Mouse (Mus musculus) midbrain, embryonic 16.5 days (tissue): ENCODE results near the gene Nomo1. TPM values are rescaled to one million over a fixed set of nuclear protein-coding genes. Genes with fewer than 3 reads are reported as not detected.

ENCODE experiments used
- ATAC-seq: fragments of 200-750 bp; cut with Nextera tagmentation; 2 replicates; pipeline ENCODE4 v1.8.0; 2017; ENCODE audit warnings: moderate TSS enrichment
- H3K27ac ChIP-seq: fragments of 300-500 bp; sonication (generic); 2 replicates; pipeline ENCODE4 v1.5.1; 2014; ENCODE audit warnings: mild to moderate bottlenecking, low read length, mixed read lengths
- H3K27me3 ChIP-seq: fragments of 300-500 bp; sonication (generic); 2 replicates; pipeline ENCODE4 v1.6.1; 2014; ENCODE audit warnings: low read depth, low read length, mixed read lengths; ENCODE audit not compliant: control insufficient read depth, insufficient read depth
- H3K36me3 ChIP-seq: fragments of 300-500 bp; sonication (generic); 2 replicates; pipeline ENCODE4 v1.6.1; 2014; ENCODE audit warnings: mild to moderate bottlenecking, low read length, moderate library complexity, mixed read lengths; ENCODE audit not compliant: control insufficient read depth, insufficient read depth
- H3K4me1 ChIP-seq: fragments of 300-500 bp; sonication (generic); 2 replicates; pipeline ENCODE4 v1.6.1; 2014; ENCODE audit warnings: mild to moderate bottlenecking, low read length, mixed read lengths; ENCODE audit not compliant: control insufficient read depth, insufficient read depth
- H3K4me2 ChIP-seq: fragments of 300-500 bp; sonication (generic); 2 replicates; pipeline ENCODE4 v1.6.1; 2014; ENCODE audit warnings: mild to moderate bottlenecking, low read length, mixed read lengths
- H3K4me3 ChIP-seq: fragments of 300-500 bp; sonication (generic); 2 replicates; pipeline ENCODE4 v1.5.1; 2014; ENCODE audit warnings: low read depth, mild to moderate bottlenecking, low read length, moderate library complexity, mixed read lengths
- H3K9ac ChIP-seq: fragments of 300-500 bp; sonication (generic); 2 replicates; pipeline ENCODE4 v1.6.1; 2014; ENCODE audit warnings: low read depth, low read length, mixed read lengths
- H3K9me3 ChIP-seq: fragments of 300-500 bp; sonication (generic); replicated peaks from 2 replicates; pipeline ENCODE4 v1.6.1; 2014; ENCODE audit warnings: mild to moderate bottlenecking, low read length, mixed read lengths; ENCODE audit not compliant: control insufficient read depth, poor library complexity, severe bottlenecking
- whole genome bisulfite sequencing: fragments of 180-500 bp; shearing (Covaris S2); extraction: QIAGEN DNeasy Blood & Tissue Kit; methylation state at CpG from one replicate; pipeline ENCODE4 v1.1.7; 2014; 5-methylcytosine and 5-hydroxymethylcytosine counted together
- polyA plus RNA-seq: library from polyadenylated mRNA; unstranded; fragments of >200 nt; fragmentation: Nextera tagmentation; extraction: Ambion mirVana; gene quantifications from 2 replicates; pipeline ENCODE4 v1.2.1, GENCODE M21; 2015

The Nomo1 gene
- polyA plus RNA-seq, 1 experiment from 2014 or later, result 45.0 TPM

- 87% methylated on average over 12 of the region's 12 CpGs for WGBS
- Histone ChIP-seq H3K27ac (no peak overlapping the region), H3K4me1 (peaks cover 18% of the 10 kb centered on the region; the same call in 1 of the 2 replicates), H3K27me3 (no peaks in the 10 kb centered on the region), H3K9me3 (no peaks in the 10 kb centered on the region), H3K36me3 (no peaks in the 10 kb centered on the region), H3K9ac (no peak overlapping the region; the same call in 1 of the 2 replicates), H3K4me3 (no peak overlapping the region), H3K4me2 (no peak overlapping the region)
- no peak for ATAC-seq
These were observed 98.7 kb downstream of the Nomo1 start for GRCm38 (mm10) chr7:46132229-46132628.

Other genes starting within 250 kb of the Nomo1 start
- 19.6 and 26.7 TPM in 2 replicates for gene Lmtk3, start 250.0 kb upstream of the Nomo1 start, polyA plus RNA-seq
- 6.1 and 6.4 TPM in 2 replicates for gene Sult2b1, start 249.0 kb upstream of the Nomo1 start, polyA plus RNA-seq
- gene Cyth2, start 219.1 kb upstream of the Nomo1 start, polyA plus RNA-seq, result 275 and 307 TPM in 2 replicates
- 1.2 and 1.3 TPM in 2 replicates for gene Kcnj14, start 208.9 kb upstream of the Nomo1 start, polyA plus RNA-seq
- gene Grwd1, start 202.8 kb upstream of the Nomo1 start, polyA plus RNA-seq, result 38.4 and 45.8 TPM in 2 replicates
- gene Kdelr1, start 160.9 kb upstream of the Nomo1 start, polyA plus RNA-seq, result 52.2 and 55.0 TPM in 2 replicates
- gene Grin2d, start 155.3 kb upstream of the Nomo1 start, polyA plus RNA-seq, result 3.4 and 4.8 TPM in 2 replicates
- gene Syngr4, start 137.0 kb upstream of the Nomo1 start, polyA plus RNA-seq, result not detected in 2 replicates
- 6.3 and 6.9 TPM in 2 replicates for gene Tmem143, start 136.8 kb upstream of the Nomo1 start, polyA plus RNA-seq
- 18.3 and 19.9 TPM in 2 replicates for gene Emp3, start 112.3 kb upstream of the Nomo1 start, polyA plus RNA-seq
- gene Ccdc114, start 109.6 kb upstream of the Nomo1 start, polyA plus RNA-seq, result 6.4 and 7.9 TPM in 2 replicates
- gene Abcc6, start 3.4 kb upstream of the Nomo1 start, polyA plus RNA-seq, result 0.27 and 0.45 TPM in 2 replicates
- gene Kcnj11, start 67.1 kb downstream of the Nomo1 start, polyA plus RNA-seq, result 2.4 and 2.8 TPM in 2 replicates
- gene Abcc8, start 146.3 kb downstream of the Nomo1 start, polyA plus RNA-seq, result 7.0 and 9.6 TPM in 2 replicates
- gene Ush1c, start 204.8 kb downstream of the Nomo1 start, polyA plus RNA-seq, result 1.6 and 2.3 TPM in 2 replicates
- gene Otog, start 207.3 kb downstream of the Nomo1 start, polyA plus RNA-seq, result 0.08 TPM in 1 of 2 replicates, not detected in the other